Mouse (Mus musculus) liver, postnatal 0 days (tissue): Measurements from ENCODE around the gene Sypl. TPM values are rescaled to one million over a fixed set of nuclear protein-coding genes. Genes with fewer than 3 reads are reported as not detected.

ENCODE experiments used
- ATAC-seq: fragments of 200-750 bp; cut with Nextera tagmentation; 2 replicates; pipeline ENCODE4 v1.8.0; 2017; ENCODE audit warnings: mild to moderate bottlenecking, moderate library complexity
- DNase-seq: peaks from one replicate; pipeline ENCODE4 v3.0.0-alpha.2; 2016
- H3K27ac ChIP-seq: fragments of 300-500 bp; sonication (generic); 2 replicates; pipeline ENCODE4 v1.5.1; 2014; ENCODE audit warnings: antibody characterized with exemption, moderate library complexity, mild to moderate bottlenecking, low read depth
- H3K27me3 ChIP-seq: fragments of 300-500 bp; sonication (generic); 2 replicates; pipeline ENCODE4 v1.6.1; 2014; ENCODE audit warnings: low read length, control low read depth, mixed read lengths; ENCODE audit not compliant: insufficient read depth
- H3K36me3 ChIP-seq: fragments of 300-500 bp; sonication (generic); replicated peaks from 2 replicates; pipeline ENCODE4 v1.6.1; 2014; ENCODE audit warnings: mild to moderate bottlenecking, control low read depth, low read length, moderate library complexity, mixed read lengths; ENCODE audit not compliant: insufficient read depth
- H3K4me1 ChIP-seq: fragments of 300-500 bp; sonication (generic); 2 replicates; pipeline ENCODE4 v1.6.1; 2014; ENCODE audit warnings: antibody characterized with exemption, mild to moderate bottlenecking, control low read depth; ENCODE audit not compliant: insufficient read depth
- H3K4me2 ChIP-seq: fragments of 300-500 bp; sonication (generic); 2 replicates; pipeline ENCODE4 v1.6.1; 2014; ENCODE audit warnings: low read depth, mild to moderate bottlenecking, low read length, moderate library complexity, mixed read lengths
- H3K4me3 ChIP-seq: fragments of 300-500 bp; sonication (generic); 2 replicates; pipeline ENCODE4 v1.5.1; 2014; ENCODE audit warnings: low read depth, low read length
- H3K9ac ChIP-seq: fragments of 300-500 bp; sonication (generic); replicated peaks from 2 replicates; pipeline ENCODE4 v1.6.1; 2014; ENCODE audit warnings: mild to moderate bottlenecking, moderate library complexity
- H3K9me3 ChIP-seq: fragments of 300-500 bp; sonication (generic); 2 replicates; pipeline ENCODE4 v1.6.1; 2016; ENCODE audit warnings: mild to moderate bottlenecking, control low read depth, low read length, mixed read lengths
- CTCF ChIP-seq: sonication (generic); IDR thresholded peaks from 2 replicates; pipeline ENCODE4 v1.5.1; 2016; ENCODE audit warnings: antibody characterized with exemption, low read depth
- EP300 ChIP-seq: IDR thresholded peaks from 2 replicates; pipeline ENCODE4 v1.6.1; 2016; ENCODE audit warnings: antibody characterized with exemption, low read depth, mild to moderate bottlenecking
- WGBS: fragments of 180-500 bp; shearing (Covaris S2); extraction: QIAGEN DNeasy Blood & Tissue Kit; methylation state at CpG from one replicate; pipeline ENCODE4 v1.1.7; 2014; ENCODE audit not compliant: insufficient replicate concordance; 5-methylcytosine and 5-hydroxymethylcytosine counted together
- polyA plus RNA-seq: library from polyadenylated mRNA; unstranded; fragments of >200 nt; fragmentation: Nextera tagmentation; extraction: Ambion mirVana; gene quantifications from 2 replicates; pipeline ENCODE4 v1.2.1, GENCODE M21; 2015

The Sypl gene
- polyA plus RNA-seq: 53.8 and 53.9 TPM in 2 replicates

DNA sequence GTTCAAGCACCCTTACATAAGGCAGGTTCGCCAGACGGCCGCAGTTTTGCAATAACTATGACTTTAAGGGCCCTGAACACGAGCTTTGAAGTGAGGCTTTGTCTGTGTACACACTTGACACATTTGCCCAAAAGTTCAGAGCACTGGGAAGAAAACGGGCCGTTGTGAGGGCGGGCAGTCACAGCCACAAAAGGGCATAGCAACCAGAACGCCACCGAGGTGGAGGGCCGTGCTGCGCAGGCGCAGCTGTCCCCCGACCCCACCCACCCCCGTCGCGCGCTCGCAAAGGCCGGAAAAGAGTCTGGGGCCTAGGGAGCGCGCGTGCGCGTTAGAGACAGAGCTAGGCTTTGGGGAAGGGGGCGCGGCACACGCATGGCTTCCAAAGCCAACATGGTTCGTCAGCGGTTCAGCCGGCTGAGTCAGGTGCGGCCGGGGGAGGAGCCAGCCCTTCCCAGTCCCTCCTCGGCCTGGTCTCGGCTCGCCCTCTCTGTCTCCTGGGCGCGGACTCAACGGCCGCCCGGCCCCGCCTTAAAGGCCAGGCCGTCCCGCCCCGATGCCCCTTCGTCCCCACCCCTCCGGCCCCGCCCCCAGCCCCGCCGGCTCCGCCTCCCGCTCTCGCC is at the start of gene Sypl:
Sypl (plus strand) TSS at position 296 of the 620 bp plus-strand sequence.
- DNase-seq: peak; percentile 97
- Histone ChIP-seq H3K27me3 (no peaks in the 10 kb centered on the region), H3K4me1 (peaks cover 18% of the 10 kb centered on the region; the same call in 1 of the 2 replicates), H3K4me2 (peak within 1 kb of the TSS; percentile 82), H3K9me3 (no peaks in the 10 kb centered on the region), H3K4me3 (peak within 1 kb of the TSS; percentile 86), H3K27ac (peak within 1 kb of the TSS; percentile 99), H3K36me3 (no peaks in the 10 kb centered on the region), H3K9ac (peak within 1 kb of the TSS; percentile 91)
- WGBS: under 1% methylated on average over 37 of the region's 52 CpGs
- ATAC-seq: peak; percentile 99
- TF ChIP-seq EP300: no peak

DNA sequence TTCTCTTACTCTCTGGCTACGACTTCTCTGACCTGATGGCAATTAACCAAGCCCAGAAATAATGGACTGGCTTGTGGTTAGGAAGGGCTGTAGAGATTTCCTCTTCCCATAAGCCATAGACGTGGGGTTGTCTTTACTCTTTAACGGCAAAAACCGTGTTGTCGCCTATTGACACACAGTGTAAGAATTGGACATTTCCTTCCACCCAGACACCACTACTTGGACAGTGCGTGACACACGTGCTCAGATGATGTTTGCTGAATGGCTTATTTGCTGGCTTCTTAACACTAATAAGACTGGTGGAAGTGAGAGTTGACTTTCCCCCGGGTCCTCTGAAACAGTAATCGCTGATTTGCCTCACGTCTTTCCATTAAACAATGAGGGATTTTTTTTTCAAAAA is 44.0 kb upstream of the Sypl start:
- ATAC-seq: no peak
- TF ChIP-seq EP300: no peak
- no peak for TF ChIP-seq CTCF
- DNase-seq: no peak
- Histone ChIP-seq H3K9ac (no peak overlapping the region), H3K4me1 (no peaks in the 10 kb centered on the region), H3K27ac (no peak overlapping the region), H3K27me3 (no peaks in the 10 kb centered on the region), H3K36me3 (no peaks in the 10 kb centered on the region), H3K9me3 (no peaks in the 10 kb centered on the region), H3K4me2 (no peak overlapping the region), H3K4me3 (no peak overlapping the region)
- 34% methylated on average over 10 of the region's 10 CpGs for WGBS

DNA sequence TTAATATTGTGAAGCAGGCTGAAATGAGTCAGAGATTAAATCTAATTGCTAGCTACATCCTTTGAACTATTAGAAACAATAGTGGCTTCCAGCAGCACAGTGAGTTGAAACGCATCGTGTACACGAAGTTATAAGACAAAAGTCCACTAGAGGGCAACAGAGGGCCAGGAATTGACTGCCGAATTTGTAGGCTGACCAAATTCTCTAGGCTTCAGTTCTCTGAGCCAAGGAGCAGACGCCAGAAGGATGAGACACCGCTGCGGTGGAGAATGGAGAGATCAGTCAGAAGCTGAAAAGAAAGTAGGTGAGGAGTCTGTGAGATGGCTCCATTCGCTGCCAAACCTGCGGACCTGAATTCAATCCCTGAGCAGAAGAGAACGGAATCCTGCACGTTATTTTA is 43.6 kb upstream of the Sypl start:
- WGBS: 15% methylated on average over 11 of the region's 11 CpGs
- no peaks in the 10 kb centered on the region for H3K36me3 ChIP-seq
- DNase-seq: peak; percentile 61
- no peaks in the 10 kb centered on the region for H3K9me3 ChIP-seq
- no peaks in the 10 kb centered on the region for H3K27me3 ChIP-seq
- H3K9ac ChIP-seq: no peak overlapping the region
- no peaks in the 10 kb centered on the region for H3K4me1 ChIP-seq
- H3K4me3 ChIP-seq: no peak overlapping the region
- peak overlapping the region; percentile 49 for H3K4me2 ChIP-seq
- no peak for ATAC-seq
- no peak overlapping the region for H3K27ac ChIP-seq
- TF ChIP-seq EP300 (no peak), CTCF (peak; percentile 86)

DNA sequence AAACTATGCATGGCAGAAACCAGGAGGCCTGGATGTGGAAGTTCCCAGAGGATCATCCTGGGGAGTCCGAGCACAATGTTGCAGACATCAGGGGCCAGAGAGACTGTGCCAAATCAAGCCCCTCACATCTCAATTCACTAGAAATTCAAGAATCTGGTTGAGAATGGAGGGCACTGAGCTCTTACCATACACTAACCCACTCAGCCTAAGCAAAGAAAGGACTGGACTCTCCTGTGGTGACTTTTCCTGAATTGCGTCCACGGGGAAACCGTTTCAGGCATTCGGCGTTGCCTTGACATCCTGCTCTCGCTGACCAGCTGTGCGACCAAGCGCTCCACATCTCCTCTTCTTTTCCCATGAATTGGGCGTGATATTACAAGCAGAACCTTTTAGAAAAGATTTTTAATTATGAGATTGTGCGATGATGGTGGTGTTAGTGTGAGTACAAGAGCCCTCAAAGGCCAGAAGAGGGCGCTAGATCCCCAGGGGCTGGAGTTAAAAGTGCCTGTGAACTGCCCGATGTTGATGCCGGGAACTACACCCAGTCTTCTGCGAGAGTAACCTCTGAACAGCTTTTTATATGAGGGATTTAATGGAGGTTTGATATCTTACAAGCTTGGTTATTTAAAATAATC is 43.0 kb upstream of the Sypl start:
- peak overlapping the region; percentile 49 for H3K4me2 ChIP-seq
- 0 out of 2 replicates have a peak, but pooled peaks have one; percentile 45 for ATAC-seq
- no peaks in the 10 kb centered on the region for H3K9me3 ChIP-seq
- TF ChIP-seq CTCF (peak; percentile 75), EP300 (no peak)
- no peak overlapping the region for H3K27ac ChIP-seq
- H3K9ac ChIP-seq: no peak overlapping the region
- no peak overlapping the region for H3K4me3 ChIP-seq
- H3K27me3 ChIP-seq: no peaks in the 10 kb centered on the region
- peak; percentile 73 for DNase-seq
- H3K36me3 ChIP-seq: no peaks in the 10 kb centered on the region
- 36% methylated on average over 15 of the region's 15 CpGs for WGBS
- no peaks in the 10 kb centered on the region for H3K4me1 ChIP-seq

DNA sequence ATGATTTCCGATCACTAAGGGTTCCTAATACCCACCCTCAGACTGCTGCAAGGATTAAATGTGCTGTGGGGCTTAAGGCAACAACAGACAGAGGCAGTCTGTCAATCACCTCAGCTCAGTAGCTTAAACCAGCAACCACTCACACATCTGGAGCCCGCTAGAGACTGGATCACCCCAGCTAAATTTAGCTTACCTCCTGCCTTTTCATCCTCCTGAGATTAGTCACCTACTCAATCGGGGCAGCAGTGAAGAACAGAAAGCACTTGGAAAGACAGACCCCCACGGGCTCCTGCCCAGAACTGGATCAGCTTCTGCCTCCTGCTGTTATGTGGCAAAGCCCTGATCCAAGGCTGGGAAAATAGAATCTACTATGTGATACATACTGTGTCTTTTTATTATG is 42.1 kb upstream of the Sypl start:
- H3K4me3 ChIP-seq: no peak overlapping the region
- H3K4me1 ChIP-seq: no peaks in the 10 kb centered on the region
- H3K4me2 ChIP-seq: no peak overlapping the region
- DNase-seq: no peak
- WGBS: 52% methylated on average over 4 of the region's 4 CpGs
- H3K27ac ChIP-seq: no peak overlapping the region
- no peak for ATAC-seq
- TF ChIP-seq CTCF (no peak), EP300 (no peak)
- no peaks in the 10 kb centered on the region for H3K9me3 ChIP-seq
- no peak overlapping the region for H3K9ac ChIP-seq
- H3K36me3 ChIP-seq: no peaks in the 10 kb centered on the region
- H3K27me3 ChIP-seq: no peaks in the 10 kb centered on the region

DNA sequence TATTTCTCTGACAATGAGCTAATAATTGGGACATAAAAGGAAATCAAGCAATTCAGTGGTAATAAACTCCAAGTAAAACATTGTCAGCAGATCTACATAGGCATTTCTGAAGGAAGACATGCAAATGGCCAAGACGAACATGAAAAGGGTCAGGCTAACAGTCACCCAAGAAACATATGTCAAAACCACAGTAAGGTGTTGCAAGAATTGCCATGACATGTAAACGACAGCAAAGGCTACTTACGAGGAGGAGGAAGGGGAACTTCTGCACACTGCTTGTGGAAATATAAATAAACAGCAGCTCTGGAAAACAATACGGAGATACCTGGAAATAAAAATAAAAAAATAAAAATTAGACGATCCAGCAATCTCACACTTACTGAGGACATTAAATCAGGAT is 40.9 kb upstream of the Sypl start:
- Histone ChIP-seq H3K36me3 (no peaks in the 10 kb centered on the region), H3K9me3 (no peaks in the 10 kb centered on the region), H3K4me3 (no peak overlapping the region), H3K9ac (no peak overlapping the region), H3K4me2 (no peak overlapping the region), H3K4me1 (no peaks in the 10 kb centered on the region), H3K27me3 (no peaks in the 10 kb centered on the region), H3K27ac (no peak overlapping the region)
- ATAC-seq: no peak
- TF ChIP-seq EP300: no peak
- no peak for TF ChIP-seq CTCF
- DNase-seq: no peak
- 59% methylated on average over 5 of the region's 5 CpGs for WGBS
